Mouse (Mus musculus) lung, postnatal 0 days (tissue): ENCODE results near the gene Prkce. TPM values are rescaled to one million over a fixed set of nuclear protein-coding genes. Genes with fewer than 3 reads are reported as not detected.
A peak's percentile ranks its signal among the peaks of the same experiment; 100 is the strongest.

Experiments used
- ATAC-seq: fragments of 200-750 bp; cut with Nextera tagmentation; 2 replicates; pipeline ENCODE4 v1.8.0; 2017; ENCODE audit warnings: moderate library complexity
- DNase-seq: peaks from one replicate; pipeline ENCODE4 v3.0.0-alpha.2; 2016; ENCODE audit warnings: low spot score
- H3K27ac ChIP-seq: fragments of 300-500 bp; sonication (generic); 2 replicates; pipeline ENCODE4 v1.5.1; 2014; ENCODE audit warnings: antibody characterized with exemption, mild to moderate bottlenecking, low read length, mixed read lengths
- H3K27me3 ChIP-seq: fragments of 300-500 bp; sonication (generic); replicated peaks from 2 replicates; pipeline ENCODE4 v1.6.1; 2014; ENCODE audit warnings: low read length, mixed read lengths; ENCODE audit not compliant: insufficient read depth
- H3K36me3 ChIP-seq: fragments of 300-500 bp; sonication (generic); 2 replicates; pipeline ENCODE4 v1.6.1; 2014; ENCODE audit warnings: low read length, mixed read lengths; ENCODE audit not compliant: insufficient read depth
- H3K4me1 ChIP-seq: fragments of 300-500 bp; sonication (generic); 2 replicates; pipeline ENCODE4 v1.6.1; 2014; ENCODE audit warnings: antibody characterized with exemption, low read depth, low read length, mixed read lengths; ENCODE audit not compliant: insufficient read depth
- H3K4me2 ChIP-seq: fragments of 300-500 bp; sonication (generic); replicated peaks from 2 replicates; pipeline ENCODE4 v1.6.1; 2014; ENCODE audit warnings: low read depth, mild to moderate bottlenecking, low read length, moderate library complexity, mixed read lengths
- H3K4me3 ChIP-seq: fragments of 300-500 bp; sonication (generic); 2 replicates; pipeline ENCODE4 v1.5.1; 2014; ENCODE audit warnings: low read depth, low read length
- H3K9ac ChIP-seq: fragments of 300-500 bp; sonication (generic); replicated peaks from 2 replicates; pipeline ENCODE4 v1.6.1; 2014; ENCODE audit warnings: low read depth, mild to moderate bottlenecking
- H3K9me3 ChIP-seq: fragments of 300-500 bp; sonication (generic); 2 replicates; pipeline ENCODE4 v1.6.1; 2016; ENCODE audit warnings: low read length, mixed read lengths
- CTCF ChIP-seq: IDR thresholded peaks from 2 replicates; pipeline ENCODE4 v1.5.1; 2016; ENCODE audit warnings: antibody characterized with exemption, mild to moderate bottlenecking
- EP300 ChIP-seq: IDR thresholded peaks from 2 replicates; pipeline ENCODE4 v1.6.1; 2016; ENCODE audit warnings: antibody characterized with exemption, mild to moderate bottlenecking, control low read depth
- WGBS: fragments of 180-500 bp; shearing (Covaris S2); extraction: QIAGEN DNeasy Blood & Tissue Kit; methylation state at CpG from one replicate; pipeline ENCODE4 v1.1.7; 2014; 5-methylcytosine and 5-hydroxymethylcytosine counted together
- polyA plus RNA-seq: library from polyadenylated mRNA; unstranded; fragments of >200 nt; fragmentation: Nextera tagmentation; extraction: Ambion mirVana; gene quantifications from 2 replicates; pipeline ENCODE4 v1.2.1, GENCODE M21; 2015

The Prkce gene
- polyA plus RNA-seq, 1 experiment from 2014 or later, result 10.6 TPM

DNA sequence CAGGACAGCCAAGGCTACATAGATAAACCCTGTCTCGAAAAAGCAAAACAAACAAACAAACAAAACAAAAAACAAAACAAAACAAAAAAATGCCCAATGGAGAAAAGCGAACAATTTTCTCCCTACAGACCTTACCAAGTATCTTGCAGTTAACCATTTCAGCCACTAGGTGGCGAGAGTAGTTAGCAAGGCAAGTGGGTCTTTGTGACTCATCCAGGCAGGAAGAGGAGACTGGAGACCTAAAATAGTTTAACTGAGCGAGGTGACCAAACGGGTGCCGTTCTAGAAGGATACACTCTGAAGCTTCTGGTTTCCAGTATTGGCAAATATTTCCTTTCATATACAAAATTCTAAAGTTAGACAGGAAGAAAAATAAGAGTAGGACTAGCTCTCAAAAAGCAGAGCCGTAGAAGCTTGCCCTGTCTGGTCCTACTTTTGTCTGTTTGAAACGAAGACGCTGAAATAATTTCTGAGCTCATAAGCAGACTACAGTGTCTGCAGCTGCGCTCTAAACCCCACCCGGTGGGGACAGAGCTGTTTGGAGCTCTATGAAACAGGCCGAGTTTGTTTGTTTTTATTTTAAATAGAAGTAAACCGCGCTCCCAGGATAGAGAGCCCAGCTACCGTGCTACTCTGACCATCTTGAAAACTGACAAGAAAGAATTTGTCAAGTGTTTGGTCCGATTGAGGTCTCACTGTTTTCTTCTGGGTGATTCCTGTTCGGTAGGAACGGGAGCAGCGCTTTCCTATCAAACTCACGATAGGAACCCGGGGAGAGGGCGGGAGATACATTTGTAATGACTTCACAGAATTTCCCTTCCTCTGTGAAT is 368.5 kb downstream of the Prkce start:
- peak; percentile 95 for DNase-seq
- 3% methylated on average over 22 of the region's 22 CpGs for WGBS
- H3K4me1 ChIP-seq, result peaks cover 10% of the 10 kb centered on the region; the same call in 1 of the 2 replicates

DNA sequence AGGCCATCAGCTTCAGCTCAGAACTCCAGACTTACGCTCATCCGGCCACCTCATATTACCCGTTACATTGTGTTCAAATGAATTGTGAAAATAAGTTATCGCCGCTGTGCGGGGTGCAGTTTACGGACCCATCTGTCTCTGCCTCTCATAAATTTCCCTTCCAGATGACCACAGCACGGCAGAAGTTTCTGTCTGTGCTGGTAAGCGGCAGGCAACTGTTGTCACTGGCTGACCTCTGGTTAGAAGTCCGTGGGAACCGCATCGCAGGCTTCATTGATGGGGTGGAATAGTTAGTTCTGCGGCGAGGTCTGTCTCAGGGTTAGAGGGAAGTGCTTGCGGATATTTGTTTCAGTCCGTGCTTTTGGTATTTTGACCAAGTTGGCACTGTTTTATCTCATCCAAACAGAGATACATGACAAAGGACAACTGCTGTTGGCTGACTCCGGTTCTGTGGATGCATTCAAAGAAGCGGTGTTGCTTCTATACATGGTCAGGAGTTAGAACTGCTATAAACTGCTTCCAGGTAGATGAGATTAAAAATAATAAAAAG is 372.4 kb downstream of the Prkce start:
- Histone ChIP-seq H3K36me3 (no peaks in the 10 kb centered on the region), H3K27ac (no peak overlapping the region), H3K9ac (no peak overlapping the region), H3K9me3 (no peaks in the 10 kb centered on the region), H3K27me3 (no peaks in the 10 kb centered on the region), H3K4me1 (peaks cover 6% of the 10 kb centered on the region; the same call in 1 of the 2 replicates), H3K4me3 (no peak overlapping the region), H3K4me2 (no peak overlapping the region)
- WGBS, result 72% methylated on average over 18 of the region's 18 CpGs
- no peak for TF ChIP-seq CTCF
- no peak for TF ChIP-seq EP300
- DNase-seq (no peak), ATAC-seq (no peak)

More for the DNA sequence above, 368.5 kb downstream of the Prkce start:
- Histone ChIP-seq H3K36me3 (no peaks in the 10 kb centered on the region), H3K9me3 (no peaks in the 10 kb centered on the region), H3K4me2 (peak overlapping the region; percentile 52), H3K27me3 (no peaks in the 10 kb centered on the region), H3K4me3 (peak overlapping the region; percentile 26), H3K27ac (peak overlapping the region; percentile 78), H3K9ac (peak overlapping the region; percentile 32; the same call in 1 of the 2 replicates)
- peak; percentile 97 for TF ChIP-seq CTCF
- peak; percentile 74 for TF ChIP-seq EP300
- peak; percentile 76 for ATAC-seq

DNA sequence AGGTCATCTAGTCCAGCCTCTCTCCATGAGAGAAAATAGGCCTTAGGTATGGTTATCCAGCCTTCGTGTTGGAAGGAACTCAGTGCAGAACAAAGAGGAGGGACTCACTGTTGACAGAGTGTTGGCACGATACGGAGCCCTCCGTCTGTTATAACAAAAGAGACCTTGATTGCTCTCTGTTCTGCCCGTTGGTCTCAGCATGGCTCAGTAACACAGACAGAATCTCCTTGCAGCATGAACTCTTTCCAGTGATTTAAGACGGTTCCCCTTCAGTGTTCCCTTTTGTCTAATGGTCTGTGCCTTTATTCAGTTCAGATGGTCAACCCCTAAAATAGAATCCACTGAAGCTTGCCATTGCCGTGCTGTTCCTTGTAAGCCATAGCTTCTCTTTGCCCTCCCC is 378.9 kb downstream of the Prkce start:
- Histone ChIP-seq H3K9me3 (no peaks in the 10 kb centered on the region), H3K27ac (no peak overlapping the region), H3K9ac (no peak overlapping the region), H3K4me3 (no peak overlapping the region), H3K36me3 (no peaks in the 10 kb centered on the region), H3K4me2 (no peak overlapping the region), H3K4me1 (no peaks in the 10 kb centered on the region), H3K27me3 (no peaks in the 10 kb centered on the region)
- no peak for ATAC-seq
- no peak for TF ChIP-seq EP300
- no peak for TF ChIP-seq CTCF
- 72% methylated on average over 7 of the region's 7 CpGs for WGBS
- DNase-seq, result no peak

DNA sequence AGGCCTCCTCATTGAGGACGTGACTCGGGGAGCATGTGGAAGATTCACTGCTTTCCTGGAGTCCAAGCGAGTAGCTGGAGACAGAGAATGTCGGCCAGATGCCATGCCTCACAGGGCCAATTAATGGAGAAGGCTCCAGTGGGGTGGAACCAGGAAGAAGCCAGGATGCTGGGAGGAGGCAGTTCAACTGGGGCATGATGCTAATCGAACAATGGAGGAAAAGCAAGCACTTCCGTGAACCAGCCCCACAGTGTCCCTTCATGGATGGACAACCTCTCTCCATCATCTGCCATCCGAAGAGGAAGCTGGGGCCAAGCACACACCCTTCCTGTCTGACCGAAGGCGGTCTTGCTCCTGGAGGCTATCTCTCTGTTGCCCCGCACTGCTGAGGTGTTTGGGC is 381.5 kb downstream of the Prkce start:
- Histone ChIP-seq H3K27me3 (no peaks in the 10 kb centered on the region), H3K4me1 (no peaks in the 10 kb centered on the region), H3K4me2 (no peak overlapping the region), H3K9me3 (no peaks in the 10 kb centered on the region), H3K9ac (no peak overlapping the region), H3K27ac (peak overlapping the region; percentile 47; the same call in 1 of the 2 replicates), H3K36me3 (no peaks in the 10 kb centered on the region), H3K4me3 (no peak overlapping the region)
- ATAC-seq (peak; percentile 80), DNase-seq (peak; percentile 64)
- WGBS, result 73% methylated on average over 10 of the region's 10 CpGs
- peak; percentile 91 for TF ChIP-seq EP300
- no peak for TF ChIP-seq CTCF

DNA sequence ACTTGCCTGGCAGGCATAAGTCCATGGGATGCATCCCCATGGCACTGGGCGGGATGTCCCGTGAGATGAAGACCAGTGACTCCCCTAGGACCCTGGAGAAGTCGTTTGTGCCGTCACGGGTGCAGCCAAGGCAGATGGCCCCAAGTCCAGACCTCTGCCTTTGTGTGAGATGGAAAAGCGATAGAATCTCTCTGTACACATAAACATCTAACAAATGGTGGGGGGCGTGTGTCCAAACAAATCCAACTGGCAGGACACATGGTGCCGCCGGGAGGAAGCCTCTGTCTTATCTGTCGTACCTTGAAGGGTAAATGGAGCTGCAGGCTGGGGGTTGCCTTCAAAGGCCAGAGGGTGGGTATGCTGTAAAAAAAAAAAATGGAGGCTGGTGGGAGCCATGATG is 384.0 kb downstream of the Prkce start:
- Histone ChIP-seq H3K9me3 (no peaks in the 10 kb centered on the region), H3K36me3 (no peaks in the 10 kb centered on the region), H3K27ac (0 out of 2 replicates have a peak overlapping the region, but pooled peaks have one; percentile 38), H3K4me3 (no peak overlapping the region), H3K4me2 (no peak overlapping the region), H3K9ac (no peak overlapping the region), H3K4me1 (no peaks in the 10 kb centered on the region), H3K27me3 (no peaks in the 10 kb centered on the region)
- ATAC-seq (peak; percentile 76), DNase-seq (peak; percentile 68)
- TF ChIP-seq CTCF (no peak), EP300 (peak; percentile 86)
- 53% methylated on average over 10 of the region's 10 CpGs for WGBS

DNA sequence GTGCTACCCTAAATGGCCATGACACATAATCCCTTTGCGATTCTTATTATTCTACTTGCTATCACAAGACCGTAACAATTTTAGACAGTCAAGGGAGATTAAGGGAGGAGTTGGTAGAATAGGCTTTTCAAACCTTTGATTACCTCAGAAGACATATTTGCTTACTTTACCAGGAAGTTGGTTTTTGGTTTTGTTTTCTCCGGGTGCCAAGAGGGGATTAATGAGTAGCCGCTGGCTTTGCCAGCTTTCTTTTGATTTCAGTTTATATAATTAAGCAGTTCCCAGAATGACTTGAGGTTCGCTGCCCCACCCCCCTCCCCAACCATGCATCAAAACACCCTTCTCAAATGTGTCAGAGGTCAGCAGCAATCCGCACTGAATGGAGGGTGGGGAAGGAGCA is 384.4 kb downstream of the Prkce start:
- WGBS, result 59% methylated on average over 6 of the region's 6 CpGs

More for the DNA sequence above, 384.4 kb downstream of the Prkce start:
- ATAC-seq (peak; percentile 48), DNase-seq (peak; percentile 72)
- Histone ChIP-seq H3K4me3 (no peak overlapping the region), H3K36me3 (no peaks in the 10 kb centered on the region), H3K9me3 (no peaks in the 10 kb centered on the region), H3K4me2 (no peak overlapping the region), H3K9ac (no peak overlapping the region), H3K4me1 (no peaks in the 10 kb centered on the region), H3K27ac (peak overlapping the region; percentile 38; the same call in 1 of the 2 replicates), H3K27me3 (no peaks in the 10 kb centered on the region)
- no peak for TF ChIP-seq CTCF
- TF ChIP-seq EP300, result peak; percentile 69
